Mouse (Mus musculus) liver, embryonic 12.5 days (tissue): ENCODE data around the gene Ech1. TPM values are rescaled to one million over a fixed set of nuclear protein-coding genes. Genes with fewer than 3 reads are reported as not detected.

ENCODE experiments used
- ATAC-seq: fragments of 200-750 bp; cut with Nextera tagmentation; 2 replicates; pipeline ENCODE4 v1.8.0; 2017; ENCODE audit warnings: moderate number of reproducible peaks, mild to moderate bottlenecking, moderate library complexity
- H3K27ac ChIP-seq: fragments of 300-500 bp; sonication (generic); 2 replicates; pipeline ENCODE4 v1.5.1; 2016; ENCODE audit warnings: mild to moderate bottlenecking
- H3K27me3 ChIP-seq: fragments of 300-500 bp; sonication (generic); replicated peaks from 2 replicates; pipeline ENCODE4 v1.6.1; 2016; ENCODE audit warnings: mild to moderate bottlenecking, moderate library complexity
- H3K36me3 ChIP-seq: fragments of 300-500 bp; sonication (generic); 2 replicates; pipeline ENCODE4 v1.6.1; 2016; ENCODE audit warnings: mild to moderate bottlenecking, moderate library complexity
- H3K4me1 ChIP-seq: fragments of 300-500 bp; sonication (generic); 2 replicates; pipeline ENCODE4 v1.6.1; 2016
- H3K4me2 ChIP-seq: fragments of 300-500 bp; sonication (generic); 2 replicates; pipeline ENCODE4 v1.6.1; 2016; ENCODE audit warnings: mild to moderate bottlenecking, moderate library complexity
- H3K4me3 ChIP-seq: fragments of 300-500 bp; sonication (generic); 2 replicates; pipeline ENCODE4 v1.5.1; 2016; ENCODE audit warnings: mild to moderate bottlenecking, moderate library complexity
- H3K9ac ChIP-seq: fragments of 300-500 bp; sonication (generic); 2 replicates; pipeline ENCODE4 v1.6.1; 2016; ENCODE audit warnings: mild to moderate bottlenecking, moderate library complexity
- H3K9me3 ChIP-seq: fragments of 300-500 bp; sonication (generic); replicated peaks from 2 replicates; pipeline ENCODE4 v1.6.1; 2016; ENCODE audit warnings: mild to moderate bottlenecking, moderate library complexity
- WGBS: fragments of 180-500 bp; shearing (Covaris S2); methylation state at CpG from one replicate; pipeline ENCODE4 v1.1.7; 2016; ENCODE audit not compliant: insufficient replicate concordance; 5-methylcytosine and 5-hydroxymethylcytosine counted together
- polyA plus RNA-seq: library from polyadenylated mRNA; unstranded; fragments of >200 nt; fragmentation: Nextera tagmentation; extraction: Ambion mirVana; gene quantifications from 2 replicates; pipeline ENCODE4 v1.2.1, GENCODE M21; 2016

Ech1 gene
- polyA plus RNA-seq, 1 experiment from 2014 or later, result 72.3 TPM

DNA sequence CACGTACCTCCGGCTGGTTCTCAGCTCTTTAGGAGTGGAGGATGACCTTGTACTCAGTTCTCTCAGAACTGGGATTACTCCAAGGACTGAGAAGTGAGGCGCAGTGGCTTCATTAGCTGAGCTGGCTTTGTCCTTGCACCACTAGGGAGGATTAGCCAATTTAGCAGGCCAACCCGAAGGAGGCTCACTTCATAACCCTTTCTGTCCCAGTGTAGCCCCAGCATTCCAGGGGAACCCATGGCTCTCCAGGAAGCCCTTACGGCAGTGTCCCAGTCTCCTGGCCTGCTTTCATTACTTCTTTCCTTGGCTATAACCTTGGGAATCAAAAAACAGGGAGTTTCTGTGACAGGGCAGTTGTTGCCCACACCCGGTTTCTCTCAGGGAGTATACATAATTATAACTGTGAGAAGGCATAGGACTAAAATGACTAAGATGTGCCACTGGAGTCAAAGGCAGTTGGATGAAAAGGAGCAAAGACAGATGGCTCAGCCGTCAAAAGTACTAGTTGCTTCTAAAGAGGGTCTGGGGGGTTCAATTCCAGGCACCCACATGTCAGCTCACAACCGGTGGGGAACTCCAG, 17.3 kb upstream of the Ech1 start:
- Histone ChIP-seq H3K27ac (peak overlapping the region; percentile 99), H3K9ac (peak overlapping the region; percentile 97), H3K4me2 (peak overlapping the region; percentile 94), H3K27me3 (no peaks in the 10 kb centered on the region), H3K4me3 (peak overlapping the region; percentile 93), H3K4me1 (peaks cover 47% of the 10 kb centered on the region), H3K9me3 (no peaks in the 10 kb centered on the region), H3K36me3 (peaks cover 10% of the 10 kb centered on the region)
- no peak for ATAC-seq
- WGBS, result 53% methylated on average over 8 of the region's 8 CpGs

GRCm38 (mm10) chr7:28808221-28808941, 16.6 kb upstream of the Ech1 start, which contains the start of gene Hnrnpl:
TSS of gene Hnrnpl (plus strand) at chr7:28808541.
- ATAC-seq, result no peak
- WGBS, result 3% methylated on average over 35 of the region's 35 CpGs

GRCm38 (mm10) chr7:28808957-28809393, 16.0 kb upstream of the Ech1 start:
- Histone ChIP-seq H3K4me1 (peaks cover 47% of the 10 kb centered on the region), H3K4me3 (peak overlapping the region; percentile 93), H3K36me3 (peaks cover 23% of the 10 kb centered on the region), H3K9me3 (no peaks in the 10 kb centered on the region), H3K9ac (peak overlapping the region; percentile 97), H3K4me2 (peak overlapping the region; percentile 94), H3K27ac (peak overlapping the region; percentile 99), H3K27me3 (no peaks in the 10 kb centered on the region)
- ATAC-seq, result peak; percentile 64
- WGBS, result under 1% methylated on average over 28 of the region's 32 CpGs

More at GRCm38 (mm10) chr7:28808221-28808941, 16.6 kb upstream of the Ech1 start, which contains the start of gene Hnrnpl:
- H3K9me3 ChIP-seq, result no peaks in the 10 kb centered on the region
- peak within 1 kb of the TSS; percentile 94 for H3K4me2 ChIP-seq
- H3K27me3 ChIP-seq, result no peaks in the 10 kb centered on the region
- H3K4me1 ChIP-seq, result peaks cover 47% of the 10 kb centered on the region
- H3K4me3 ChIP-seq, result peak within 1 kb of the TSS; percentile 93
- peak within 1 kb of the TSS; percentile 97 for H3K9ac ChIP-seq
- peaks cover 17% of the 10 kb centered on the region for H3K36me3 ChIP-seq
- H3K27ac ChIP-seq, result peak within 1 kb of the TSS; percentile 99

DNA sequence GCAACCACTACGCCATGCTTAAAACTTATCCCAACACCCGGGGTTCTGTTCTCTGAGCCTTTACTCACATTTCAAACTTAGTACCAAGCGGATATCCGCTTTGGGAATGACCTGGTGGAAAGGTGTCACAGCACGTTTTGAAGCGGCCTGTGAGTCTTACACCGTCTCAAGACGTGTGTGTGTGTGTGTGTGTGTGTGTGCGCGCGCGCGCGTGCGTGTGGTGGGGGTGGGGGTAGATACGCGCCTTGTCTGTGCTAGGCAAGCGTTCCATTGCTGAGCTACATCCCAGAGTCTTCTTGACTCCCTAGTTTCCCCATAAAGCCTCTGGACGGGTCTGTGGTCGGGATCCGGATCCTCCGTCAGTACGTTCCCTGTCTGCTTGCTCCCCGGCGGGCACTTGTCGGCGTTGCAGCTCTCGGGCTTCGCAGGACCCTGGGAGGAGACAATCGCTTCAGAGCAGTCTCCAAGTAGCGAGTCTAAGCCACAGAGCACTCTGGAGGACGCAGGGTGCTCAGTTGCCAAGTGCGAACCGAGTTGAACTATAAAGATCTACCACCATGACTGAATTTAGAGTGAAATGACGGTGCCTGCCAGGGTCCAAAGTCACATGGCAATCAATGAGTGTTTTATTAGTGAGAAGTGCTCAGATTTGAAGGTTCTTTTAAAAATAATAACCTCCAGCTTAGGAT, 15.5 kb upstream of the Ech1 start:
- Histone ChIP-seq H3K9me3 (no peaks in the 10 kb centered on the region), H3K4me3 (peak overlapping the region; percentile 93), H3K36me3 (peaks cover 29% of the 10 kb centered on the region), H3K27me3 (no peaks in the 10 kb centered on the region), H3K9ac (peak overlapping the region; percentile 97), H3K4me2 (peak overlapping the region; percentile 94), H3K4me1 (peaks cover 48% of the 10 kb centered on the region), H3K27ac (peak overlapping the region; percentile 99)
- peak; percentile 38 for ATAC-seq
- WGBS, result 1% methylated on average over 35 of the region's 35 CpGs

DNA sequence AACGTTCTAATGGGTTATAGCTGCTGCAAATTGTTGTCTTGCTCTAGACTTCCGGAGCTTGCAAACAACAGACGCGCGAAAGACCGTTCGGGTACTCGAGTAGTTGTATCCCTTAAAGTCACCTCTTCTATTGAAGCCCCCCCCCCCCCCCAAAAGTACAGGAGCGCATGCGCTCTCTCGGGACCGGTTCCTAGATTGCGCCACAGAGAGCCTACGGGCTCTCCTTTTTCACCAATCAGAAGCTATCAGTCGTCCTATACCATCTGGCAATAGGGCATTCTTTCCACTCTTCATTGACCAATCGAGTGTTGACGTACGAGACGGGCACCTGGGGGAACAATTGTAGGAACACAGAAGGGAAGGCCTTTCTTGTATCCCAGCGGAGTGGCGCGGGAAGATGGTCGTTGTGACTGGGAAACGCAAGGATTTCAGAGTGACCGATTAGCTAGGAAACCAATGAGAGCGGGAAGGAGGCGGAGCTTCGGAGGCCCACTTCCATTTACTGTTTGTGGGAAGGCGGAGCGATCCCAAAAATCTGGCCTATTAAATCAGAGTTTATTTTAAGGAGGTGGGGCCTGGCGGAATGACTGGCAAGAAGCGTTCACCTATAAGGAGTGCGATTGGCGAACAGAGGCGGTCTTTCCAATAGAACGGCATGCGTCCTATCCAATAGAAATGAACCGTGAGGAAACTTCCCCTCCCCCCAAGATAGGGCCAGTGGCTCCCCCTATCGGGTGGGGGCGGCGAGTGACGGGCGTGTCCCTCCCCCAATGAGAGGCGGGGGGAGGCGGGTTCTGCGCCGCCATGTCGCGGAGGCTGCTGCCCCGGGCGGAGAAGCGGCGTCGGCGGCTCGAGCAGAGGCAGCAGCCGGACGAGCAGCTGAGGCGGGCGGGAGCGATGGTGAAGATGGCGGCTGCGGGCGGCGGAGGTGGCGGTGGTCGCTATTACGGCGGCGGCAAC, 14.6 kb upstream of the Ech1 start:
- peak overlapping the region; percentile 97 for H3K9ac ChIP-seq
- no peaks in the 10 kb centered on the region for H3K9me3 ChIP-seq
- H3K36me3 ChIP-seq, result peaks cover 37% of the 10 kb centered on the region
- H3K27me3 ChIP-seq, result no peaks in the 10 kb centered on the region
- WGBS, result under 1% methylated on average over 64 of the region's 70 CpGs
- H3K4me3 ChIP-seq, result peak overlapping the region; percentile 93
- peak overlapping the region; percentile 99 for H3K27ac ChIP-seq
- ATAC-seq, result peak; percentile 88
- H3K4me1 ChIP-seq, result peaks cover 52% of the 10 kb centered on the region
- peak overlapping the region; percentile 94 for H3K4me2 ChIP-seq

GRCm38 (mm10) chr7:28811228-28811627, 13.8 kb upstream of the Ech1 start:
- peak overlapping the region; percentile 97 for H3K27ac ChIP-seq

DNA sequence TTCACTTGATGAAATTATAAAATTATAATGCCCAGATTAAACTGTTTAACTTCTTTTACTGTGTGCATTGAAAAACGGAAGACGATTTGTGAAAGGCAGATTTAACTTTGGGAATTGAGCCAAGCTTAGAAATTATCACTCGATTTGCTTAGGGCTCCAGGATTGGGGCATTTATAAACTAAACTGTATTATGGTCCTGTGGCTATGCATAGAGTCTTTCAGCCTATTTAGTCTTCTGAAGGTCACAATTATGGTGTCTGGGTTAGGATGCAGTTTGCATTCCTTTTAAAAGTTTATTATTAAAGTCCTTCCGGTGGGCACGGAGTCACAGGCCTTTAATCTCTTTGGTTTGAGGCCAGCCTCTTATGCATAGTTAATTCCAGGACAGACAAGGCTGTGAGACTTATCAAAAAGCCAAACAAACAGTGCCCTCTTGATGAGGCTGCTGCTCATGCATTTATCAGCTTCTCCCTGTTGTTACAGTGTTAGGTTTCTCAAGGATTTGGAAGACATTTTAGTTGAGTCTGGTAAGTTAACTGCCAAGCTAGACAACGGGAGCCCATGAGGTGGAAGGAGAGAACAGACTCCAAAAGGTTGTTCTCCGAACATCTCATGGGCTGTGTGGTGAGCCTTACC, 13.3 kb upstream of the Ech1 start:
- H3K4me1 ChIP-seq, result peaks cover 64% of the 10 kb centered on the region
- ATAC-seq, result no peak
- H3K9me3 ChIP-seq, result no peaks in the 10 kb centered on the region
- peak overlapping the region; percentile 97 for H3K27ac ChIP-seq
- H3K27me3 ChIP-seq, result no peaks in the 10 kb centered on the region
- H3K36me3 ChIP-seq, result peaks cover 51% of the 10 kb centered on the region
- H3K4me3 ChIP-seq, result peak overlapping the region; percentile 93
- H3K4me2 ChIP-seq, result peak overlapping the region; percentile 93
- H3K9ac ChIP-seq, result peak overlapping the region; percentile 94
- WGBS, result 6% methylated on average over 7 of the region's 7 CpGs

More at GRCm38 (mm10) chr7:28811228-28811627, 13.8 kb upstream of the Ech1 start:
- Histone ChIP-seq H3K4me1 (peaks cover 61% of the 10 kb centered on the region), H3K27me3 (no peaks in the 10 kb centered on the region), H3K4me3 (peak overlapping the region; percentile 93), H3K9ac (peak overlapping the region; percentile 94), H3K4me2 (peak overlapping the region; percentile 93), H3K36me3 (peaks cover 45% of the 10 kb centered on the region), H3K9me3 (no peaks in the 10 kb centered on the region)
- ATAC-seq, result peak; percentile 48
- WGBS, result 1% methylated on average over 40 of the region's 40 CpGs

- peak overlapping the region; percentile 94 for H3K9ac ChIP-seq
- WGBS, result 58% methylated on average over 4 of the region's 4 CpGs
- H3K36me3 ChIP-seq, result peaks cover 58% of the 10 kb centered on the region
- peak overlapping the region; percentile 97; the same call in 1 of the 2 replicates for H3K27ac ChIP-seq
- H3K9me3 ChIP-seq, result no peaks in the 10 kb centered on the region
- no peaks in the 10 kb centered on the region for H3K27me3 ChIP-seq
- H3K4me2 ChIP-seq, result peak overlapping the region; percentile 93
- H3K4me3 ChIP-seq, result peak overlapping the region; percentile 93
- peaks cover 68% of the 10 kb centered on the region for H3K4me1 ChIP-seq
- ATAC-seq, result no peak
Measured at GRCm38 (mm10) chr7:28812436-28812835, 12.6 kb upstream of the Ech1 start.

- WGBS, result 64% methylated on average over 5 of the region's 5 CpGs
- peaks cover 63% of the 10 kb centered on the region for H3K36me3 ChIP-seq
- H3K27me3 ChIP-seq, result no peaks in the 10 kb centered on the region
- peak overlapping the region; percentile 94 for H3K9ac ChIP-seq
- peak overlapping the region; percentile 93 for H3K4me2 ChIP-seq
- 0 out of 2 replicates have a peak overlapping the region, but pooled peaks have one; percentile 97 for H3K27ac ChIP-seq
- no peak for ATAC-seq
- H3K4me3 ChIP-seq, result peak overlapping the region; percentile 93
- H3K4me1 ChIP-seq, result peaks cover 68% of the 10 kb centered on the region
- H3K9me3 ChIP-seq, result no peaks in the 10 kb centered on the region
Measured at GRCm38 (mm10) chr7:28812949-28813348, 12.1 kb upstream of the Ech1 start.

DNA sequence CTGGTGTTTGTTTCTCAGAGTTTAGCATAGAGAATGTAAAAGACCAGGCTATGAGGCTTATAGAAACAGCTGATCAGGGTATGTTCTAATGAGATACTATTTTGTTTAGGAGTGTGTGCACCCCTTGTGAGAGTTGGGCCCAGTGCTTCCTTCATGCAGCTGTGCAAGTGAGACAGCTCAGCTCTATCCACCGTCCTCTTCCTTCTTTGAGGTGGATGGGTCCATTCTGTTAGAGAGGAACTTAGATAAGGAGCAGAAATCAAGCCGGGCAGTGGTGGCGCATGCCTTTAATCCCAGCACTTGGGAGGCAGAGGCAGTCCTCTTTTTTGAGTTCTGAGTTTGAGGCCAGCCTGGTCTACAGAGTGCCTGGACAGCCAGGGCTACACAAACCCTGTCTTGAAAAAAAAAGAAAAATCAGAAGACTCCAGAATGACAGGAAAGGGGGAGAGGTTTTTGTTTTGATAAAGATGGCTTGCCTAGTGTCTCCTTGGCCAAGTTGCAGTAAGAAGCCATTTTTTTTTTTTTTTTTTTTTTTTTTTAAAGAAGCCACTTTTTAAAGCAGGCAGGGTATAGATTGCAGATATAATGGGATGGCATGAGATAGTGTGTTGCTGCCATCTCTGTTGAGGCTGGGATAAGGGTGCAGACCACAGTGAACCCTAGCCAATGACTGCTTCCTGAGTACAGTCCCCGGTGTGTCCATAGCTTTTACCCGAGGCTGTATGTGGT, 10.5 kb upstream of the Ech1 start:
- ATAC-seq, result no peak

More for the DNA sequence above, 10.5 kb upstream of the Ech1 start:
- 57% methylated on average over 5 of the region's 5 CpGs for WGBS
- Histone ChIP-seq H3K9me3 (no peaks in the 10 kb centered on the region), H3K36me3 (peaks cover 78% of the 10 kb centered on the region), H3K27me3 (no peaks in the 10 kb centered on the region), H3K4me3 (0 out of 2 replicates have a peak overlapping the region, but pooled peaks have one; percentile 4), H3K9ac (no peak overlapping the region), H3K27ac (peak overlapping the region; percentile 49; the same call in 1 of the 2 replicates), H3K4me1 (peaks cover 75% of the 10 kb centered on the region), H3K4me2 (peak overlapping the region; percentile 93)
